Mouse (Mus musculus) neural tube, embryonic 14.5 days (tissue): ENCODE measurements around the gene Tex12. TPM values are rescaled to one million over a fixed set of nuclear protein-coding genes. Genes with fewer than 3 reads are reported as not detected.

Experiments used
- polyA plus RNA-seq: library from polyadenylated mRNA; unstranded; fragments of >200 nt; fragmentation: Nextera tagmentation; extraction: Ambion mirVana; gene quantifications from 2 replicates; pipeline ENCODE4 v1.2.1, GENCODE M21; 2014

The Tex12 gene
- polyA plus RNA-seq, 1 experiment from 2014 or later, result 0.24 TPM

Other genes starting within 250 kb of the Tex12 start
- 132 and 139 TPM in 2 replicates for gene Rpl10-ps3, start 216.4 kb downstream of the Tex12 start, polyA plus RNA-seq
- gene Plet1, start 66.8 kb downstream of the Tex12 start, polyA plus RNA-seq, result 0.39 and 0.62 TPM in 2 replicates
- gene Pts, start 32.6 kb downstream of the Tex12 start, polyA plus RNA-seq, result 112 and 126 TPM in 2 replicates
- gene Il18, start 6.5 kb downstream of the Tex12 start, polyA plus RNA-seq, result 18.6 and 19.8 TPM in 2 replicates
- 0.11 and 0.24 TPM in 2 replicates for gene Bco2, start 6.1 kb downstream of the Tex12 start, polyA plus RNA-seq
- gene Sdhd, start 42.5 kb upstream of the Tex12 start, polyA plus RNA-seq, result 257 and 294 TPM in 2 replicates
- gene Timm8b, start 42.6 kb upstream of the Tex12 start, polyA plus RNA-seq, result 375 and 448 TPM in 2 replicates
- 4.4 and 5.5 TPM in 2 replicates for gene Pih1d2, start 56.0 kb upstream of the Tex12 start, polyA plus RNA-seq
- 21.9 and 24.5 TPM in 2 replicates for gene Nkapd1, start 56.1 kb upstream of the Tex12 start, polyA plus RNA-seq
- gene Dlat, start 98.5 kb upstream of the Tex12 start, polyA plus RNA-seq, result 65.1 and 67.2 TPM in 2 replicates
- 39.2 and 41.4 TPM in 2 replicates for gene Dixdc1, start 178.2 kb upstream of the Tex12 start, polyA plus RNA-seq
- 2.1 and 2.7 TPM in 2 replicates for gene 2310030G06Rik, start 185.2 kb upstream of the Tex12 start, polyA plus RNA-seq
- 3.4 and 14.5 TPM in 2 replicates for gene Cryab, start 190.0 kb upstream of the Tex12 start, polyA plus RNA-seq
- 0.72 TPM in 1 of 2 replicates, not detected in the other for gene Hspb2, start 191.0 kb upstream of the Tex12 start, polyA plus RNA-seq
- gene Fdxacb1, start 206.9 kb upstream of the Tex12 start, polyA plus RNA-seq, result 11.2 and 11.5 TPM in 2 replicates
- 59.8 and 60.3 TPM in 2 replicates for gene Alg9, start 213.7 kb upstream of the Tex12 start, polyA plus RNA-seq
- gene 1110032A03Rik, start 214.2 kb upstream of the Tex12 start, polyA plus RNA-seq, result 64.1 and 66.7 TPM in 2 replicates